Mouse (Mus musculus) liver, embryonic 13.5 days (tissue): Measurements from ENCODE around the gene Tnnt3. TPM values are rescaled to one million over a fixed set of nuclear protein-coding genes. Genes with fewer than 3 reads are reported as not detected.

Experiments used
- ATAC-seq: fragments of 200-750 bp; cut with Nextera tagmentation; 2 replicates; pipeline ENCODE4 v1.8.0; 2017; ENCODE audit warnings: low read depth, mild to moderate bottlenecking, moderate number of reproducible peaks, moderate library complexity
- DNase-seq: peaks from one replicate; pipeline ENCODE4 v3.0.0; 2022
- H3K27ac ChIP-seq: fragments of 300-500 bp; sonication (generic); 2 replicates; pipeline ENCODE4 v1.5.1; 2015; ENCODE audit warnings: moderate library complexity, mild to moderate bottlenecking, inconsistent platforms
- H3K27me3 ChIP-seq: fragments of 300-500 bp; sonication (generic); 2 replicates; pipeline ENCODE4 v1.6.1; 2015; ENCODE audit warnings: mild to moderate bottlenecking, inconsistent platforms
- H3K36me3 ChIP-seq: fragments of 300-500 bp; sonication (generic); 2 replicates; pipeline ENCODE4 v1.6.1; 2015; ENCODE audit warnings: mild to moderate bottlenecking, inconsistent platforms
- H3K4me1 ChIP-seq: fragments of 300-500 bp; sonication (generic); replicated peaks from 2 replicates; pipeline ENCODE4 v1.6.1; 2015; ENCODE audit warnings: inconsistent platforms
- H3K4me2 ChIP-seq: fragments of 300-500 bp; sonication (generic); 2 replicates; pipeline ENCODE4 v1.6.1; 2015; ENCODE audit warnings: inconsistent platforms, mild to moderate bottlenecking, moderate library complexity
- H3K4me3 ChIP-seq: fragments of 300-500 bp; sonication (generic); replicated peaks from 2 replicates; pipeline ENCODE4 v1.5.1; 2015; ENCODE audit warnings: mild to moderate bottlenecking, inconsistent platforms
- H3K9ac ChIP-seq: fragments of 300-500 bp; sonication (generic); 2 replicates; pipeline ENCODE4 v1.6.1; 2015; ENCODE audit warnings: mild to moderate bottlenecking, inconsistent platforms
- H3K9me3 ChIP-seq: fragments of 300-500 bp; sonication (generic); replicated peaks from 2 replicates; pipeline ENCODE4 v1.6.1; 2016; ENCODE audit warnings: inconsistent platforms
- WGBS: fragments of 180-500 bp; shearing (Covaris S2); methylation state at CpG from one replicate; pipeline ENCODE4 v1.1.7; 2015; ENCODE audit not compliant: insufficient replicate concordance; 5-methylcytosine and 5-hydroxymethylcytosine counted together
- polyA plus RNA-seq: library from polyadenylated mRNA; unstranded; fragments of >200 nt; fragmentation: Nextera tagmentation; extraction: Ambion mirVana; gene quantifications from 2 replicates; pipeline ENCODE4 v1.2.1, GENCODE M21; 2015

Tnnt3 gene
- 1.6 and 2.6 TPM in 2 replicates for polyA plus RNA-seq

- 56% methylated on average over 2 of the region's 2 CpGs for WGBS
Observed at GRCm38 (mm10) chr7:142498575-142498974, at the start of gene Tnnt3. TSS of gene Tnnt3 (plus strand) at chr7:142498836.

GRCm38 (mm10) chr7:142449038-142449617, 49.5 kb upstream of the Tnnt3 start:
- H3K4me2 ChIP-seq, result no peak overlapping the region
- no peaks in the 10 kb centered on the region for H3K9me3 ChIP-seq
- no peaks in the 10 kb centered on the region for H3K27me3 ChIP-seq
- DNase-seq (no peak), ATAC-seq (no peak)
- no peak overlapping the region for H3K4me3 ChIP-seq
- no peak overlapping the region for H3K27ac ChIP-seq
- no peaks in the 10 kb centered on the region for H3K36me3 ChIP-seq
- WGBS, result 50% methylated on average over 6 of the region's 6 CpGs
- no peak overlapping the region for H3K9ac ChIP-seq
- no peaks in the 10 kb centered on the region for H3K4me1 ChIP-seq

More at GRCm38 (mm10) chr7:142498575-142498974, at the start of gene Tnnt3:
- H3K27ac ChIP-seq, result no peak within 1 kb of the TSS
- no peak within 1 kb of the TSS for H3K4me3 ChIP-seq
- H3K36me3 ChIP-seq, result no peaks in the 10 kb centered on the region
- no peak for ATAC-seq
- 0 out of 2 replicates have a peak, but pooled peaks cover 3% of the 10 kb centered on the region for H3K27me3 ChIP-seq
- H3K9me3 ChIP-seq, result no peaks in the 10 kb centered on the region
- H3K4me1 ChIP-seq, result no peaks in the 10 kb centered on the region
- H3K4me2 ChIP-seq, result no peak within 1 kb of the TSS
- H3K9ac ChIP-seq, result no peak within 1 kb of the TSS
- no peak for DNase-seq

GRCm38 (mm10) chr7:142454706-142455105, 43.9 kb upstream of the Tnnt3 start:
- Histone ChIP-seq H3K4me2 (no peak overlapping the region), H3K9me3 (no peaks in the 10 kb centered on the region), H3K9ac (no peak overlapping the region), H3K4me1 (peaks cover 12% of the 10 kb centered on the region), H3K27ac (peak overlapping the region; percentile 48), H3K36me3 (no peaks in the 10 kb centered on the region), H3K27me3 (0 out of 2 replicates have a peak, but pooled peaks cover 6% of the 10 kb centered on the region), H3K4me3 (no peak overlapping the region)
- ATAC-seq (no peak), DNase-seq (no peak)
- WGBS, result 74% methylated on average over 1 of the region's 1 CpGs

- Histone ChIP-seq H3K4me2 (no peak overlapping the region), H3K27me3 (0 out of 2 replicates have a peak, but pooled peaks cover 6% of the 10 kb centered on the region), H3K4me1 (peaks cover 12% of the 10 kb centered on the region), H3K9me3 (no peaks in the 10 kb centered on the region), H3K27ac (peak overlapping the region; percentile 48), H3K36me3 (no peaks in the 10 kb centered on the region), H3K9ac (no peak overlapping the region), H3K4me3 (no peak overlapping the region)
- ATAC-seq (no peak), DNase-seq (no peak)
- WGBS, result 57% methylated on average over 2 of the region's 2 CpGs
Observed at GRCm38 (mm10) chr7:142455251-142455650, 43.4 kb upstream of the Tnnt3 start.

- no peak overlapping the region for H3K4me3 ChIP-seq
- H3K36me3 ChIP-seq, result no peaks in the 10 kb centered on the region
- 0 out of 2 replicates have a peak, but pooled peaks cover 6% of the 10 kb centered on the region for H3K27me3 ChIP-seq
- peaks cover 12% of the 10 kb centered on the region for H3K4me1 ChIP-seq
- H3K27ac ChIP-seq, result no peak overlapping the region
- no peaks in the 10 kb centered on the region for H3K9me3 ChIP-seq
- DNase-seq, result no peak
- H3K4me2 ChIP-seq, result no peak overlapping the region
- H3K9ac ChIP-seq, result no peak overlapping the region
- ATAC-seq, result no peak
- WGBS, result 70% methylated on average over 3 of the region's 3 CpGs
Observed at GRCm38 (mm10) chr7:142456806-142457205, 41.8 kb upstream of the Tnnt3 start.

GRCm38 (mm10) chr7:142457227-142457811, 41.3 kb upstream of the Tnnt3 start:
- no peak for ATAC-seq
- no peak overlapping the region for H3K9ac ChIP-seq

GRCm38 (mm10) chr7:142458026-142458425, 40.6 kb upstream of the Tnnt3 start:
- DNase-seq (no peak), ATAC-seq (no peak)
- WGBS, result 22% methylated on average over 2 of the region's 2 CpGs

More at GRCm38 (mm10) chr7:142457227-142457811, 41.3 kb upstream of the Tnnt3 start:
- WGBS, result 14% methylated on average over 3 of the region's 3 CpGs
- Histone ChIP-seq H3K27ac (peak overlapping the region; percentile 62), H3K36me3 (no peaks in the 10 kb centered on the region), H3K4me1 (peaks cover 12% of the 10 kb centered on the region), H3K27me3 (0 out of 2 replicates have a peak, but pooled peaks cover 6% of the 10 kb centered on the region), H3K4me2 (no peak overlapping the region), H3K4me3 (no peak overlapping the region), H3K9me3 (no peaks in the 10 kb centered on the region)
- DNase-seq, result no peak

GRCm38 (mm10) chr7:142458676-142459298, 39.8 kb upstream of the Tnnt3 start:
- ATAC-seq (no peak), DNase-seq (no peak)
- 66% methylated on average over 5 of the region's 5 CpGs for WGBS
- peaks cover 12% of the 10 kb centered on the region for H3K4me1 ChIP-seq
- no peak overlapping the region for H3K9ac ChIP-seq
- H3K4me3 ChIP-seq, result no peak overlapping the region
- H3K27ac ChIP-seq, result no peak overlapping the region
- H3K36me3 ChIP-seq, result no peaks in the 10 kb centered on the region
- no peak overlapping the region for H3K4me2 ChIP-seq
- 0 out of 2 replicates have a peak, but pooled peaks cover 6% of the 10 kb centered on the region for H3K27me3 ChIP-seq
- H3K9me3 ChIP-seq, result no peaks in the 10 kb centered on the region

More at GRCm38 (mm10) chr7:142458026-142458425, 40.6 kb upstream of the Tnnt3 start:
- Histone ChIP-seq H3K27me3 (0 out of 2 replicates have a peak, but pooled peaks cover 6% of the 10 kb centered on the region), H3K4me2 (no peak overlapping the region), H3K9me3 (no peaks in the 10 kb centered on the region), H3K9ac (no peak overlapping the region), H3K27ac (peak overlapping the region; percentile 29; the same call in 1 of the 2 replicates), H3K4me3 (no peak overlapping the region), H3K4me1 (peaks cover 12% of the 10 kb centered on the region), H3K36me3 (no peaks in the 10 kb centered on the region)

- H3K9me3 ChIP-seq, result no peaks in the 10 kb centered on the region
- no peak for ATAC-seq
- H3K4me2 ChIP-seq, result no peak overlapping the region
- no peak overlapping the region for H3K9ac ChIP-seq
- H3K36me3 ChIP-seq, result no peaks in the 10 kb centered on the region
- DNase-seq, result no peak
- H3K27ac ChIP-seq, result no peak overlapping the region
- 0 out of 2 replicates have a peak, but pooled peaks cover 6% of the 10 kb centered on the region for H3K27me3 ChIP-seq
- WGBS, result 33% methylated on average over 2 of the region's 2 CpGs
- H3K4me3 ChIP-seq, result no peak overlapping the region
- H3K4me1 ChIP-seq, result peaks cover 12% of the 10 kb centered on the region
Observed at GRCm38 (mm10) chr7:142459299-142459691, 39.3 kb upstream of the Tnnt3 start.

GRCm38 (mm10) chr7:142460636-142461077, 38.0 kb upstream of the Tnnt3 start, which contains the start of gene Lsp1:
TSS of gene Lsp1 (plus strand) at chr7:142460809.
- no peak for DNase-seq
- Histone ChIP-seq H3K4me2 (0 out of 2 replicates have a peak within 1 kb of the TSS, but pooled peaks have one; percentile 8), H3K9me3 (no peaks in the 10 kb centered on the region), H3K27me3 (0 out of 2 replicates have a peak, but pooled peaks cover 4% of the 10 kb centered on the region), H3K4me1 (peaks cover 12% of the 10 kb centered on the region), H3K36me3 (no peaks in the 10 kb centered on the region), H3K27ac (no peak within 1 kb of the TSS), H3K9ac (no peak within 1 kb of the TSS), H3K4me3 (peak within 1 kb of the TSS; percentile 9)
- WGBS, result 45% methylated on average over 7 of the region's 7 CpGs
- no peak for ATAC-seq

- H3K27me3 ChIP-seq, result no peaks in the 10 kb centered on the region
- peak overlapping the region; percentile 9 for H3K4me3 ChIP-seq
- H3K9me3 ChIP-seq, result no peaks in the 10 kb centered on the region
- DNase-seq (no peak), ATAC-seq (no peak)
- no peak overlapping the region for H3K9ac ChIP-seq
- H3K4me2 ChIP-seq, result 0 out of 2 replicates have a peak overlapping the region, but pooled peaks have one; percentile 8
- peaks cover 5% of the 10 kb centered on the region for H3K4me1 ChIP-seq
- no peak overlapping the region for H3K27ac ChIP-seq
- H3K36me3 ChIP-seq, result no peaks in the 10 kb centered on the region
- WGBS, result 66% methylated on average over 2 of the region's 2 CpGs
Observed at GRCm38 (mm10) chr7:142461446-142461845, 37.2 kb upstream of the Tnnt3 start.
